Mouse (Mus musculus): Measurements from ENCODE around the gene Zfp12.
A peak's percentile ranks its signal among the peaks of the same experiment; 100 is the strongest.
"Not testable (repeated sequence)": the region's sequence is repeated elsewhere in the genome, so short reads cannot be mapped to it uniquely, and the experiment has no call there.

Zfp12 gene

DNA sequence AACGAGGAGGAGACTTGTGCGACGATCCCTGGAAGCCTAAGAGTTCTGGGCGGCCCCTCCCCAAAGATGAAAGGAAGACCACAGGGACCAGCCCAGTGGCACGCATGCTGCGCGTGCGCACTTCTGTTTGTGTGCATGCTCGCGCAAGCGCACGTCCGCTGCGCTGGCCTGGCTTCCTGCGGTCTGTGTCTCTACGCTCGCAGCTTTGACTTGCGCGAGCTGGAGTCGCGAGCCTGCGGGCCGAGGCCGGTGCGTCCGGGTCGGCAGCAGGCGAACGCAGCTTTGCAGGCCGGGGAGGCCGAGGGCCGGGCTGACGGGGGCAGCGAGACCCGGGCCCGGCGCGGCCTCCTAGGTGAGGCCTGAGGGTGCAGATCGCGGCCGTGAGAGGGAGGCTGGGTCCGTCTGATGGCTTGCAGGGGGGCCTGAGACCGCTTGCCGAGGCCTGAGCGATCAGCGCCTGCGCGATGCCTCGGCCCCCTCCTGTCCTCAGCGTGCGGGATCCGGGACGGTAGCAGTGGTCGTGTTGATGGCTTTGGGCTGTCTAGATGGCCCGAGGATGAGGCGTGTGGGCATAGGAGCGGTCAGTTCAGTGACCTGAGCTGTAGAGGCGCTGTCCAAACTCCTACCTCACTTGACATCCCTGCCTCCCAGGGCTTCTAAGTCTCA lies at the start of gene Zfp12:
Gene Zfp12, plus strand, starts transcription at position 136 of the 666 bp plus-strand sequence.
- DNase-seq (ENCODE audit: low spot score in 2 of 2), result peak; percentile 90 to 94

DNA sequence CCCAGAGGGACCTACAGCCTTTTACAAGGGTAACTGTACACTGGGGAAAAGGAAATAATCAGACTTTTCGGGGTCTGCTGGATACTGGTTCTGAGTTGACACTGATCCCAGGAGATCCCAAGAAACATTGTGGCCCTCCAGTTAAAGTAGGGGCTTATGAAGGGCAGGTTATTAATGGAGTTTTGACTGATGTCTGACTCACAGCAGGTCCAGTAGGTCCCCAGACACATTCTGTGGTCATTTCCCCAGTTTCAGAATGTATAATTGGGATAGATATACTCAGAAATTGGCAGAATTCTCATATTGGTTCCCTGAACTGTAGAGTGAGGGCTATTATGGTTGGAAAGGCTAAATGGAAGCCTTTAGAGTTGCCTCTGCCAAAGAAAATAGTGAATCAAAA lies 46.9 kb upstream of the Zfp12 start:
- not testable (repeated sequence) for DNase-seq (ENCODE audit: low spot score in 2 of 2)

DNA sequence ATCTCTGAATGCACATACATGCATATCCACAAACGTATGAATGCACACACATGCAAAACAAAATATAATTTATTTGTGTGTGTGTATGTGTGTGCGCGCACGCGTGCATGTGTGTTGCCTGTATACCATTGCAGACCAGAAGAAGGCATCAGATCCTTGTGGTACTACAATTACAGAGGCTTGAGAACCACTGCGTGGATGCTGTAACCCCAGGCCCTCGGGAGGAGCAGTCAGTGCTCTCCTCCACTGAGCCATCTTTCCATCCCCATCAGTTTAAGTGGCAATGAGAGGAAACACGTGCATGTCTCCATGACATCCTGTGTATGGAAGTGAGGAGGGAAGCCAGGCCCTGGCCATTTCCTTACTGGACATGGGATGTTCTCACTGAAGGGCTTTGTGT lies 42.2 kb upstream of the Zfp12 start:
- no peak for DNase-seq (ENCODE audit: low spot score in 2 of 2)

DNA sequence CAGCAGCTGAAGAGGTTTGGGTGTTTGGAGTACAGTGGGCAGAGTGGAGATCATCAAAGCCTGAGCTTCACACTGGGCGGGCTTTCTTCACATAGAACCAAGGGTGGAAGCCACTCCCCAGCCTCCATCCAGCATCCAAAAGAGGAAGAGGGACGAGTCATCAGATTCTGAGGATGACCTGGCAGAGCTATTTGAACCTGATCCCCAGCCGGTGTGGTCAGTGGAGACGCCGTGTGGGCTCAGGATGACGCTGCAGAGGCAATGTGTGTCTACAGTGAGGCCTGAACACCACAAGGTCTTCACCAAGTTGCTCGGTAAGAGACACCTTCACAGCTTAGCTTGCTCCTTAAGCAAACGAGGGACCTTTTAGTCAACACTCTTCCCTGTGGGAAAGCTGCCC lies 40.2 kb upstream of the Zfp12 start:
- not testable (repeated sequence) for DNase-seq (ENCODE audit: low spot score in 2 of 2)

DNA sequence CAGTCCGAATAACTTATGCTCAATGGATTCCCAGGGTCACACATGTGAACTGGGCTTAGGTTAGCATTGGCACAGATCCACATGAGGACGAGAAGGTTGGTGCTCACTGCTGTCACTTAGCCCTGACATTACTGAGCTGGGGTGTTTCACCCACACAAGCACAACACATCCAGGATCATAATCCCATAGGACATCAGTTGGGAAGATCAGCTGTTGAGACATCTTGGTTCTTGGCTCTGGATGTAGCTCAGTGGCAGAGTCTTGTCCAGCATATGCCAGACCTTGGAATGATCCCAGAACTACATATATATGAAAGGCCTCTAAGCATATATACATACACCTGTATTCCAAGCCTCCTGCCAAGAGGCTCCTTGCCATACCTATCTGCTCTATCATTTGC lies 39.8 kb upstream of the Zfp12 start:
- no peak for DNase-seq (ENCODE audit: low spot score in 2 of 2)

DNA sequence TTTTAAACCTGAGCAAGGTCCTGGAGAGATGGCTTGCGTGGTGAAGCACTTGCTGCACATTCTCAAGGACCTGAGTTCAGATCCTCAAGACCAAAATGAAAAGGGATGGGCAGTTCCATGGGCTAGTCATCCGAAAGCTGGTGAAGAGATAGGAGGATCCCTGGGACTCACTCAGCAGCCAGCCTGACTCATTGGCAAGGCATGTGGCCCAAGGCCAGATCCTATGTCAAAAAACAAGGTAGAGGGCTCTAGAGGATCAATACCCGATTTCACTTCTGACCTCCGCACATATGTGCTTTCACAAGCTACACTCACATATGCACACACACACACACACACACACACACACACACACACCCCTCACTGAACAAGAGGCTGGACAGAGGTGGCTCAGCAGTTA lies 38.5 kb upstream of the Zfp12 start:
- no peak for DNase-seq (ENCODE audit: low spot score in 2 of 2)

DNA sequence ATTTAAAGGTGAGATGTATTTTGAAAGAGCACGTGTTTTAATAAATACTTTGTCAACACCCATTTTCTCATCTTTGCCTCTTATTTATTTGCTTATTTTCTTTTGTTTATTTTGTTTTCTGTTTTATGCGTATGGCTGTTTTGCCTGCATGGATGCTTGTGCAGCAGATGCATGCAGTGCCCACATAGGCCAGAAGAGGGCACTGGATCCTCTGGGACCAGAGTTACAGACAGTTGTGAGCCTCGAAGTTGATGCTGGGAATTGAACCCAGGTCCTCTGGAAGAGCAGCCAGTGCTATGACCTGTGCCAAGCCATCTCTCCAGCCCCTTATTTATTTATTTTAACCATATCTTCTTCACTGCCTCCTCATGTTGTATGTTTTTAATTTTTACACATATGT lies 29.9 kb upstream of the Zfp12 start:
- DNase-seq (ENCODE audit: low spot score in 2 of 2), result no peak

DNA sequence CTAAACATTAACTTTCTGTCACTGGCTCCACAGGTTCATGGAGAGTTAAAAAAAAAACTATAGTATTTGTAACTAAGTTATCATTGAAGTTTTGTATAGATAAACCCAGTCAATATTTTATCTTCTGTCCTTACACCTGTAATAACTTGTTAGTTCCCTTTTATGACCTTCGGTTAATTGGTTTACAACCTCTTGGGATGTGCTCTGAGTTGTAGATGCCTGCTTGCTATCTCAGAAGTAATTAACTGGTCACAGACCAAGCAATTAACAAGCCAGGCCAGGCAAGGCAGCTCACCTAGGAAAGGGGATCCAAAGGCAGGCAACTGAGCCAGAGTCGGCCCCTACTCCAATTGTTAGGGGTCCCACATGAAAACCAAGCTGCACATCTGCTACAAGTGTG lies 21.1 kb upstream of the Zfp12 start:
- no peak for DNase-seq (ENCODE audit: low spot score in 2 of 2)

DNA sequence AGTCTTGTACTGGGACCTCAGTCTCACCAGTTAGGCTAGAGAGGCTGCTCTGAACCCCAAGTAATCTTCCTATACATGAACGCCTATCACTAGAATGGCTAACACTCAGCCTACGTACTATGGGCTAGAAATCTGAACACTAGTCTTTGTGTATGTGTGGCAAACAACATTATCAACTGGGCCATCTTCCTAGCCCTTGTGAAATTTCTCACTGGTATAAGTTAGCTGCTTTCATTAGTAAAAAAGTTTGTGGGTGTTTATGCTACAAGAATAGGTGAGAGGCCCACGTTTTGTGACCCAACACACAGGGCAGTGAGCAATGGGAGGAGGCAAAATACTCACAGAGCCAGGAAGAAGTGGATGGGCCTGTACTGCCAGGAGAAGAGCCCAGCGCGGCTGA lies 14.0 kb upstream of the Zfp12 start:
- no peak for DNase-seq (ENCODE audit: low spot score in 2 of 2)

DNA sequence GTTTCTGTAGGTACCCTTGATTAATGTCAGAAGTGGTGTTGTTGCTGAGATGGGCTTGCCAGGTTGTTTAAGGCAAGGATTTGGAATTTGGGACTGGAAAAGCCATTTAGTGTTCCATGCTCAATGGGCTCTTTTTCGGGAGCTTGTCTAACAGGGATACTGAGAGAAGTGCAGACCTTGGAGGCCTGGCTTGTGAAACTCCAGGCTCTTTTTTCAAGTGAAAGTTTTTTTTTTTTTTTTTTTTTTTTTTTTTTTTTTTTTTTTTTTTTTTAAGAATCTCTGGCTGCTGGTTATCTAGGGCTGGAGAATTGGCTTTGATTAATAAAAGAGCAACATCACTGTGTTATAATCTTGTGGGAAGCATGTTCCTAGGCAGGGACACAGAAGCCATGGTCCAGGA lies 12.7 kb upstream of the Zfp12 start:
- no peak for DNase-seq (ENCODE audit: low spot score in 2 of 2)

DNA sequence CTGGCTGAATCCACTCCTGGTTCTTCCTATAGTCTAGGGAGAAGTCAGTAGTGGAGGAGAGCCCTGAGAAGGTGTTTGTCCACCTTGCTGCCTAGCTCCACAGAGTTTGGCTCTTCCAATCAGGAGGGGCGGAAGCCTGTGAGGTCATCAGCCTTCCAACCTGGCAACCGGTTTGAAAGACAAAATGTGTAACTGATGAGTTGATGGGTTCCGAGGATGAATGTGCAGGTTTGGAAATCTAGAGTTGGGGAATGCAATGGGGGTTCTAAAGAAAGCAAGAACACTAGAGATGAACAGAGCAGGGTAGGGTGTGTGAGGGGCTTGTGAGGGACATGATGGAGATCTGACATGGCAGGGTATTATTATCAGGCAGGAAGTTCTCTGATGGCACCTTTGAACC lies 8.2 kb upstream of the Zfp12 start, which contains the start of gene Spdye4a:
Gene Spdye4a, minus strand, starts transcription at position 101 of the 400 bp plus-strand sequence.
- DNase-seq (ENCODE audit: low spot score in 2 of 2), result no peak

DNA sequence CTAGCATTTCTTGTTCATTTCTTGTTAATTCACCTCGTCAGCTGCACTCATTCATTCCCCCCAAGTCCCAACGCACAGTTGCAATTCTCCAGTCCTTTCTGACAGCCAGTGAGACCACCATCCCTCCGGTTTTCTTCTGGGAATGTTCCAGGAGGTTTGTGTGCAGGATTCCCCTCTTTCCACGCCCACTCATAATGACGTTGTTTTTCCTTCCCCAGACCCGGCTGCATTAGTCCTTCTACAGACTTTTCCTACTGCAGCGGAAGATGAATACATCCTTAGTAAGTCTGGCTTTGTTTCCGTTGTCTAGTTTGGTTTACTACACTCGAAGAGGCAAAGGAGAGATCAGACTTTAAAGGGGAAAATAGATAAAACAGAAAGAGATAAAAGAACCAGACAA lies 1.1 kb downstream of the Zfp12 start:
- DNase-seq (ENCODE audit: low spot score in 2 of 2), result no peak

DNA sequence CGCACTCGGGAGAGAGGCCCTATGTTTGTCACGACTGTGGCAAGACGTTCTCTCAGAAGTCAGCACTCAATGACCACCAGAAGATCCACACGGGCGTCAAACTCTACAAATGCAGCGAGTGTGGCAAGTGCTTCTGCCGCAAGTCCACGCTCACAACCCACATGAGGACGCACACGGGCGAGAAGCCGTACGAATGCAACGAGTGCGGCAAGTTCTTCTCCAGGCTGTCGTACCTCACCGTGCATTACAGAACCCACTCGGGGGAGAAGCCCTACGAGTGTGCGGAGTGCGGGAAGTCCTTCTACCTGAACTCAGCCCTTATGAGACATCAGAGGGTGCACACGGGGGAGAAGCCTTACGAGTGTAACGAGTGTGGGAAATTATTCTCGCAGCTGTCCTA lies 10.0 kb downstream of the Zfp12 start:
- DNase-seq (ENCODE audit: low spot score in 2 of 2), result no peak

DNA sequence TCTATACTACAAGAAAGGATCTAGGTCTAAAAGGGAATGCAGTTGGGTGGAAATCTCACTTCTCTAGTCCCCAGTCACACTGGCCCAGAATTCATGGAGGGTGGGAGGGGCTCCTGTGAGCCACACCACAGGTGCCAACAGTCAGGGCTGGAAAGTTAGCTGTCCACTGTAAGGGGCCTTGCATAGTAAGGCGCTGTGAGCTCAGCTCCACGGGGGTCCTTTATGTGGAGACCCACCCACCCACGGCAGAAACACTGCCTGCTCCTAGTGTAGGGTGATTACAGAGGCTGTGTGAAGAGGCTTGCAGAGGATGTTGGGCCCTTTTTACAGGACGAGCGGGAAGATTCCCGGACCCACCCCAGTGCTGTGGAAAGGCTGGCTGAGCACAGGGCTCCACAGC lies 17.1 kb downstream of the Zfp12 start:
- DNase-seq (ENCODE audit: low spot score in 2 of 2), result no peak

DNA sequence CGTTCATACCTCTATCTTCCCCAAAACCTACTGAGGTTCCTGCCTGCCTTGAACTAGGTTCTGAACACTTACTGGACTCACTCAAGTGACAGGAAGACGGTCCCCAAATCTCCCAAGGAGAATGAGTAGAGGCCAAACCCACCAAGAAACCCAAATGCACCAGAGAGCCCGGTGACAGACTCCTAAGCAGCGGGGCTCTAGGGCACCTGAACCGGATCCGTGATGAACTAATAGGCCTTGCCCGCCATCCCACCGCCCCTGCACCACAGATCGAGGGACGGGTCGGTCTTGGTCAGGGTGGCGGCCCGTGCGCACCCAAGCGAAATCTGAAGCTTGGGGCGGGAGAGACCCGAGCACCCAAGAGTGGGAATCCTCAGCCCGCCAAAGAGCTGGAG lies 17.8 kb downstream of the Zfp12 start:
- DNase-seq (ENCODE audit: low spot score in 2 of 2), result no peak

DNA sequence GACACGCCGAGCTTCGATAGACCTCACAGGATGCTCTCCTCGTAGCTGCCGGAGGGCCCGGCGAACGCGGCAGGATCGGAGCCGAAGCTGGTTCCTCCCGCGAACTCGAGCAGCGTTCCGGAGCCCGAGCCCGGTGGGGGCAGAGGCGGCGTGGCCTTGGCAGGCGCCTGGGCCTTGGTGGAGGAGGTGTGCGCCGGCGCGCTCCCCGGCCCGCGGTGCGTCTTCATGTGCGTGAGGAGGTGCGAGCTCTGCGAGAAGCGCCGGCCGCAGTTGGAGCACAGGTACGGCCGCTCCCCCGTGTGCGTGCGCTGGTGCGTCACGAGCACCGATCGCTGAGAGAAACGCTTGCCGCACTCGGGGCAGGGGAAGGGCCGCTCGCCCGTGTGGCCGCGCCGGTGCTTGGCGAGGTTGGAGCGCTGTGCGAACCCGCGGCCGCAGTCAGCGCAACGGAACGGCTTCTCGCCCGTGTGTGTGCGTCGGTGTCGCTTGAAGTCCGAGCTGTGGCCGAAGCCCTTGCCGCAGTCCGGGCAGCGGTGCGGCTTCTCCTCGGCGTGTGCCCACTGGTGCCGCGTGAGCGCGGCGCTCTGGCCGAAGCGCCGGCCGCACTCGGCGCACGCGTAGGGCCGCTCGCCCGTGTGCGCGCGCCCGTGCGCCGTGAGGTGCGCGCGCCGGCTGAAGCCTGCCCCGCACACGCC lies 18.4 kb downstream of the Zfp12 start:
- DNase-seq (ENCODE audit: low spot score in 2 of 2), result no peak

DNA sequence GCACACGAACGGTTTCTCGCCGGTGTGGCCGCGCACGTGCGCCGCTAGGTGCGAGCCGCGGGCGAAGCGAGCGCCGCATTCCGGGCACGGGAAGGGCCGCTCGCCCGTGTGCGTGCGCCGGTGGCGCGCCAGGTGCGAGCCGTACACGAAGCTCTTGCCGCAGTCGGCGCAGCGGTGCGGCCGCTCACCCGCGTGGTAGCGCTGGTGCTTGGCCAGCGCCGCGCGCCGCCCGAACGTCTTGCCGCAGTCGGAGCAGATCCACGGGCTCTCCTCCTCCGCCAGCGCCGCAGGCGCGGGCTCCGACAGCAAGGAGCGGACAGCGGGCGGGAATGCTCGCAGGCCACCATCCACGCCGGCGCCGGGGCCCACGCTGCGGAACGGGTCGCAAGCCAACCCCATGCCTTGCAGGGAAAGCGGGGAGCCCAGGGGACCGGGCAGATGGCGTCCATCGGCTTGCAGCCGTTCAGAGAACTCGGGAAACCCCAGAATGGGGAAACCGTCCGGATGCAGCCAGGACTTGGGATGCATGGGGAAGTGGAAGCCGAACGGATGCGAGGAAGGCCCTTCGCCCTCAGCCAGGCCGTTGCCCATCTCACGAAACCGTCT lies 19.0 kb downstream of the Zfp12 start:
- DNase-seq (ENCODE audit: low spot score in 2 of 2), result no peak

DNA sequence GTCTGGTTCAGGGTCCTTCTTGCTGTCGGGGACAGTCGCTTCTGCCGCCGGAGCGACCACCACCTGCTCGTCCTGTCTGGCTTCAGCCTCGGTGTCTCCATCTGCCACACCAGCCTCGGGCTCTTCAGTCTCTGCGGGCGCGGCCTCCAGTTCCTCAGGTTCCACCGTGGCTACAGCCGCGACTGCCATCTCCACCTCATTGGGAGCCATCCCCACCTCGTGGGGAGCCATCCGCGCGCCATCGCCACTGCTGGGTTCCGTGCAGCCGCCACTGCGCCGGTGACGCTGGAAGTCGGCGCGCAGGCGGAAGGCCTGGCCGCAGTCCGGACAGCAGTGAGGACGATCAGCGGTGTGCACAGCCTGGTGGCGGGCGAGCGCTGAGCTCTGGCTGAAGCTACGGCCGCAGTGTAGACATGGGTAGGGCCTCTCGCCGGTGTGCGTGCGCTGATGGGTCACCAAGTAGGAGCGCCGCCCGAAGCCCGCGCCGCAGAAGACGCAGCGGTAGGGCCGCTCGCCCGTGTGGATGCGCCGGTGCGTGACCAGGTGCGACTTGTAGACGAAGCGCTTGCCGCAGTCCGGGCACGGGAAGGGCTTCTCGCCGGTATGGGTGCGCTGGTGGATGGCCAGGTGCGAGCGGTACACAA lies 19.6 kb downstream of the Zfp12 start:
- no peak for DNase-seq (ENCODE audit: low spot score in 2 of 2)

DNA sequence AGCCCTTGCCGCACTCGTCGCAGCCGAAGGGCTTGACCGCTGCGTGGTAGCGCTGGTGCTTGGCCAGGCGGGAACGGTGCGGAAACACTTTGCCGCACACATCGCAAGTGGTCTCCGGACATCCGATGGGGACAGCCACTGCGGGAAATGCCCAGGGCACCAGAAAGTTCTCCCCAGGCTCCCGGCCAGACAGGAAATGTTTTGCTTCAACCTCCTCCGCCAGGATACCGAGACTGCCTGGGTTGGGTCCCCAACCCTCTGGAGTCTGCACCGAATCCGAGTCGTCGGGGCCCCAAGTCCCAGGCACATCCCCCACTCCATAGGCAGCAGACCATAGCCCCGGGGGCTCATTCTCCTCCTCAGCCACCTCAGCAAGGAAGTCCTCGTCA lies 20.2 kb downstream of the Zfp12 start:
- DNase-seq (ENCODE audit: low spot score in 2 of 2), result no peak

DNA sequence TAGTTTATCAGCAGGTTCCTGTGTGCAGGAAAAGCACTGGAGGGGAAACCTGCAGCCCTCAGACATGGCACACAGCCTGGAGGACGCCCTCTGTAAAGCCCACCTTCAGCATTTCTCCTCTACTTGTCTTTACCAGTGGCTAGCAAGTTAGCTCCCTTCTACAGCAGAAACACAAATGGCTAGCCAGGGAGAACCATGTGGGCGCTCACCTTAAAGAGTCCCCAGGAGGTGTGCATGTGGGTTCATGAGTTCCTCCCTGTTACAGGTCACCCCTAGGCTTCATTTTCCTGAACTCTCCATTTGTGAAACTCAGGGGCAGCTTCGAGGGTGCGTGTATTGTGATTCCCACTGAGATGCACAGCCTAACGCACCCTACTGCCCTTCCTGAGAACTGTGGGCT lies 20.8 kb downstream of the Zfp12 start:
- DNase-seq (ENCODE audit: low spot score in 2 of 2), result no peak

DNA sequence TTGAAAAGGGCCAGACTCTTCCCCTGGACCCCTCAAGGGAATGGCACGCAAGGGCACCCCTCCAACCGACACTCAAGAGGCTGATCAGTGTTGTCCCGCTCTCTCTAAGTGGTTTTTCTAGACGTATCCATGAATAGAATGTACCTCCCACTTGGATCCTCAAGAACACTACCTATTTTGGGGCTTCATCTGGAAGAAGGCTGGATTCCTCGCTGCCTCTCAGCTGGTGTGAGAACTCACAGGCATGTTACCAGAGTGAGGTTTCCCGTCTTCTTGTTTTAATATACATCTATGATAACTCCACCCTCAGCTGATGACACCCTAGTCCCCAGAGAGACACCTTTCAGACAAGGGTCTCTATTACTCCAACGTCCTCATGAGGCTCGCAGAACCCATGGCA lies 26.7 kb downstream of the Zfp12 start:
- no peak for DNase-seq (ENCODE audit: low spot score in 2 of 2)

DNA sequence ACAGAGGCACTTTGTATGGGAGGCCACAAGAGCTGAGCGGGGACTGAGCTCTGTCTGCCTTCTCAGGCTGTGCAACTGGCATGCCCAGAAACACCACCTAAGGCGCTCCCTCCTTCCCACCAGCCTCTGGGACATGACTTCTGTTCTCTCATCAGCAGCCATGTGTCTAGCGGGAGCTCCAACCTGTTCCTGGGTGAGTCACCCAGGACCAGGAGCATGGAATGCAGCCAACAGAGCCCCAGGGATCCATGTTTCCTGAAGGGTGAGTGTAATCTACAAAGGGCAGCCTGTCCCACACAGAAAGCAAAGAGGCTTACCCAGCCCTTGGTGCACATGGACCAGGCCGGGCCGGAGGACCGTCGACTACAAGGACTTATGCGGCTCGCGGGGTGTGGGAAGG lies 29.7 kb downstream of the Zfp12 start:
- no peak for DNase-seq (ENCODE audit: low spot score in 2 of 2)

DNA sequence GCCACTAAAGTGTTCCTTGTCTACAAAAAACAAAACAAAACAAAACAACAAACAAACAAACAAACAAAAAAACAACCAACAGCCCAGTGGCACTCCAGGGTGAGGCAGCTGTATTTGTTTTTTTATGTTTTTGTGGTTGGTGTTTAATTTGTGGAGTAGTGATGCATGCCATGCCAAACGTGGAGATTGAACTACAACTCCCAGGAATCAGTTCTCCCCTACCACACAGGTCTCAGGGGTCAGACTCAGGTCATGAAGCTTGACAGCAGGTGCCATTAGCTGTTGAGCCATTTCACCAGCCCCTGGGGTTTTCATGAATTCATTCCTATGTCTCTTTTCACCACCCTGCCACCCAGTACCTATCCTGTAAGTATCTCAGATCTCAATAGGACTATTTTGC lies 30.4 kb downstream of the Zfp12 start:
- no peak for DNase-seq (ENCODE audit: low spot score in 2 of 2)
